Mouse (Mus musculus): Measurements from ENCODE around the gene Yipf1.

Yipf1 gene

GRCm38 (mm10) chr4:107367567-107368314 is 53.6 kb downstream of the Yipf1 start, which contains the start of gene Ndc1:
Gene Ndc1, plus strand, starts transcription at chr4:107367784.
- peak; percentile 70 to 77 for DNase-seq (ENCODE audit: low read depth in 1 of 2, low spot score in 2 of 2)

- DNase-seq (ENCODE audit: low read depth in 1 of 2, low spot score in 2 of 2): no peak
Measured at GRCm38 (mm10) chr4:107372304-107372703, 58.1 kb downstream of the Yipf1 start.

GRCm38 (mm10) chr4:107374677-107375076 is 60.5 kb downstream of the Yipf1 start:
- DNase-seq (ENCODE audit: low read depth in 1 of 2, low spot score in 2 of 2): no peak

GRCm38 (mm10) chr4:107378954-107379353 is 64.8 kb downstream of the Yipf1 start:
- DNase-seq (ENCODE audit: low read depth in 1 of 2, low spot score in 2 of 2): no peak

- DNase-seq (ENCODE audit: low read depth in 1 of 2, low spot score in 2 of 2): no peak
Measured at GRCm38 (mm10) chr4:107380871-107381270, 66.7 kb downstream of the Yipf1 start.

- no peak for DNase-seq (ENCODE audit: low read depth in 1 of 2, low spot score in 2 of 2)
Measured at GRCm38 (mm10) chr4:107387038-107387437, 72.9 kb downstream of the Yipf1 start.

GRCm38 (mm10) chr4:107387465-107387864 is 73.3 kb downstream of the Yipf1 start:
- no peak for DNase-seq (ENCODE audit: low read depth in 1 of 2, low spot score in 2 of 2)

GRCm38 (mm10) chr4:107388291-107388690 is 74.1 kb downstream of the Yipf1 start:
- no peak for DNase-seq (ENCODE audit: low read depth in 1 of 2, low spot score in 2 of 2)

GRCm38 (mm10) chr4:107389345-107389744 is 75.2 kb downstream of the Yipf1 start:
- no peak for DNase-seq (ENCODE audit: low read depth in 1 of 2, low spot score in 2 of 2)

GRCm38 (mm10) chr4:107393771-107394170 is 79.6 kb downstream of the Yipf1 start:
- no peak for DNase-seq (ENCODE audit: low read depth in 1 of 2, low spot score in 2 of 2)
